Mouse (Mus musculus) myocyte (in vitro differentiated cells): Measurements from ENCODE around the gene Ddx28.

Experiments
- E2F4 ChIP-seq: IDR thresholded peaks from one replicate; pipeline ENCODE4 v1.6.1; 2011; ENCODE audit warnings: mild to moderate bottlenecking, control low read depth, moderate library complexity; ENCODE audit not compliant: insufficient read depth
- MAX ChIP-seq: IDR thresholded peaks from one replicate; pipeline ENCODE4 v1.6.1; 2011; ENCODE audit warnings: low read depth, mild to moderate bottlenecking, control low read depth
- POLR2A ChIP-seq: IDR thresholded peaks from one replicate; pipeline ENCODE4 v1.6.1; 2011; ENCODE audit warnings: low read depth, mild to moderate bottlenecking, control low read depth, moderate library complexity; ENCODE audit not compliant: insufficient read length

GRCm38 (mm10) chr8:105981146-105981545, 30.5 kb downstream of the Ddx28 start:
- no peak for TF ChIP-seq POLR2A
- TF ChIP-seq MAX, result no peak
- TF ChIP-seq E2F4, result no peak
